Mouse (Mus musculus) lung, adult 2 months (tissue): ENCODE measurements around the gene Crxos.

ENCODE experiments used
- CTCF ChIP-seq: fragments of 200-500 bp; IDR thresholded peaks from 2 replicates; pipeline ENCODE4 v1.5.1; 2011; ENCODE audit warnings: mild to moderate bottlenecking, low read length, control low read depth; ENCODE audit not compliant: insufficient read depth
- POLR2A ChIP-seq: fragments of 200-500 bp; IDR thresholded peaks from 2 replicates; pipeline ENCODE4 v1.6.1; 2011; ENCODE audit warnings: low read depth, mild to moderate bottlenecking, control low read depth, low read length, borderline replicate concordance; ENCODE audit errors: extremely low read depth

GRCm38 (mm10) chr7:15920645-15921190, 38.3 kb downstream of the Crxos start:
- TF ChIP-seq POLR2A, result no peak
- no peak for TF ChIP-seq CTCF
